Mouse (Mus musculus): ENCODE measurements around the gene Camk1g. TPM values are rescaled to one million over a fixed set of nuclear protein-coding genes. Genes with fewer than 3 reads are reported as not detected.

Camk1g gene
- polyA plus RNA-seq, 1 experiment from 2014 or later: 1.6 TPM

DNA sequence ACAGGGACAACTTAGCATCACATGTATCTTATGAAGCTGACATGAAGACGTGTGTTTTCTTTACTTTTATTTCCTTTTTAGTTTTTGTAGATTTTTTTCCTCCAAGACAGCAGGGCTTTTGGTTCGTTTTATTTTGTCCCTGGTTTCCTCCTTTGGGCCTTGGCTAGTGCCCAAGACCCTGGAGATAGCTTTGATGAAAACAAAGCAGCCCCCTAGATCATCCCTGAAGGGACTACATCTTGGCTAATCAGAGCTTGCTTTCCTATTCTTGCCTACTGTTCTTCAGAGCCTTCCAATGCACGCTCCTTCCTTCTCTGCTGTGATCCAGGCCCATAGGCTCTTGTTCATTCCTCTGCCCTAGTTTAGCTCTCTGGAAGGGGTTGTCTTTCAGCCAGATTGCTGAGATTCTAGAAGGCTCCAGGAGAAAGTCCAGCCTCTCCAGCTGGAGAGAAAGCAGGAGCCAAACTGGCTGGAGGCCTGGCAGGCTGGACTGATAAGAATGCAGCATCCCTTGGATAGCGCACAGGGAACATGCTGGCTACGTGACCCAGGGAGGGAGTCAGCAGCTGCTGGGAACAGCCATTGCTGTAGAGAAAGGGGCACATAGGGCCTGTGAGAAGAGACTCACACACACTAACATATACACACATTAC lies 54.3 kb downstream of the Camk1g start:
- peak; percentile 68 for TF ChIP-seq EP300 (optimal IDR thresholded peaks at IDR 0.05)
- TF ChIP-seq CTCF (IDR thresholded peaks at IDR 0.05; ENCODE audit: low read depth): no peak
- H3K4me3 ChIP-seq (ENCODE audit: low read depth, low read length): no peak overlapping the region
- no peak overlapping the region for H3K4me2 ChIP-seq (replicated peaks; ENCODE audit: low read depth)
- no peak overlapping the region for H3K9ac ChIP-seq (ENCODE audit: low read length)
- no peaks in the 10 kb centered on the region for H3K9me3 ChIP-seq (ENCODE audit: control insufficient read depth, low read length)
- ATAC-seq (ENCODE audit: low FRiP score, low TSS enrichment) (peak; percentile 74), DNase-seq (ENCODE audit: low spot score) (peak; percentile 45)
- peak overlapping the region; percentile 86 for H3K27ac ChIP-seq (replicated peaks)
- no peaks in the 10 kb centered on the region for H3K27me3 ChIP-seq (ENCODE audit: control insufficient read depth, insufficient read depth, low read length)
- peaks cover 8% of the 10 kb centered on the region; the same call in 1 of the 2 replicates for H3K4me1 ChIP-seq (replicated peaks; ENCODE audit: control insufficient read depth, insufficient read depth)
- WGBS: 46% methylated on average over 5 of the region's 5 CpGs
- no peaks in the 10 kb centered on the region for H3K36me3 ChIP-seq (ENCODE audit: control insufficient read depth, insufficient read depth, low read length)

DNA sequence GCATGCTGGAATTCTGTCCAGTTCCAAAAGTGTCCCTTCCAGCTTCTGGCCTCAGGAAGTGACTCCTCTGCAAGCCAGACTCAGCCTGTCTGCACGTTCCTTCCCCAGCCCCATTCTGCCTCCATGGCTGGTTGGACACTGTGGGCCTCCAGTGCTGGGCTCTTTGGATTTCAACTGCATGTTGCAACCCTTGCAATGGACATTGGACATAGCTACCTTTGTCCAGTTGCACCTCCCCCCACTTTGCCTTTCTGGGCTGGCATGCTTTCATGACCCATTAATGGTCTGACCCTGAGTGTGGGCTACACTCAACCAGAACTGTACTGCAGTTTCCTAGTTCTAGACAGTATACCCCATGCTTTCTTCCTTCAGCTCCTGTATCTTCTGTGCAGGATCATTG lies 58.5 kb downstream of the Camk1g start:
- Histone ChIP-seq H3K27ac (replicated peaks) (no peak overlapping the region), H3K4me3 (ENCODE audit: low read depth, low read length) (no peak overlapping the region)
- 80% methylated on average over 1 of the region's 1 CpGs for WGBS

DNA sequence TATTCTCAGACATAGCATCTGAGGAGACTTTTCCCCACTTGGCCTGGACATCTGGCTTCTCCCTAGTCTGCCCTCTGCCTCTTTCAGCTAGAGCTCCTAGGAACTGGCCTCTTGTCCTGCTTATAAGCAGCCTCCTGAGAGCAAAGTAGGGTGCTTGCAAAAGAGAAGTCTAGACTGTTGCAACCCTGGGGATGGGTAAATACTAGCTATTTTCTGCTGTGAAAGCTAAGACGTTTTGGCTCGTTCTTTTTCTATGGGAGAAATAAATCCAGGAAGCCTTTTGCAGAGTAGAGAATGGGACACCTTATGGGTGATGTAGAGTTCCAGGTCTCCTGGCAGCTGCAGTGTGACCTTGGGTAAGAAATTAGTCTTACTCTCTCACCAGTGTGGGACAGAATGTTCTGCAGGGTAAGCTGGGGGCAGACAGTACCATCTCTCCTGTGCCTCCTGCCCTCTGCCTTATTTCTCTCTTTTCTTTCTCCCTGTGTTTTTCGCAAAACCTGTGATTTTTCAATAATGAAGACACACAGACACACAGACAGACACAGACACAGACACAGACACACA lies 59.5 kb downstream of the Camk1g start:
- no peak overlapping the region for H3K9ac ChIP-seq (ENCODE audit: low read length)

More for the DNA sequence above, 58.5 kb downstream of the Camk1g start:
- DNase-seq (ENCODE audit: low spot score) (no peak), ATAC-seq (ENCODE audit: low FRiP score, low TSS enrichment) (no peak)
- Histone ChIP-seq H3K4me2 (replicated peaks; ENCODE audit: low read depth) (no peak overlapping the region), H3K4me1 (replicated peaks; ENCODE audit: control insufficient read depth, insufficient read depth) (peaks cover 5% of the 10 kb centered on the region; the same call in 1 of the 2 replicates), H3K9me3 (ENCODE audit: control insufficient read depth, low read length) (no peaks in the 10 kb centered on the region), H3K9ac (ENCODE audit: low read length) (no peak overlapping the region), H3K27me3 (ENCODE audit: control insufficient read depth, insufficient read depth, low read length) (no peaks in the 10 kb centered on the region), H3K36me3 (ENCODE audit: control insufficient read depth, insufficient read depth, low read length) (no peaks in the 10 kb centered on the region)
- TF ChIP-seq EP300 (optimal IDR thresholded peaks at IDR 0.05) (no peak), CTCF (IDR thresholded peaks at IDR 0.05; ENCODE audit: low read depth) (no peak)

DNA sequence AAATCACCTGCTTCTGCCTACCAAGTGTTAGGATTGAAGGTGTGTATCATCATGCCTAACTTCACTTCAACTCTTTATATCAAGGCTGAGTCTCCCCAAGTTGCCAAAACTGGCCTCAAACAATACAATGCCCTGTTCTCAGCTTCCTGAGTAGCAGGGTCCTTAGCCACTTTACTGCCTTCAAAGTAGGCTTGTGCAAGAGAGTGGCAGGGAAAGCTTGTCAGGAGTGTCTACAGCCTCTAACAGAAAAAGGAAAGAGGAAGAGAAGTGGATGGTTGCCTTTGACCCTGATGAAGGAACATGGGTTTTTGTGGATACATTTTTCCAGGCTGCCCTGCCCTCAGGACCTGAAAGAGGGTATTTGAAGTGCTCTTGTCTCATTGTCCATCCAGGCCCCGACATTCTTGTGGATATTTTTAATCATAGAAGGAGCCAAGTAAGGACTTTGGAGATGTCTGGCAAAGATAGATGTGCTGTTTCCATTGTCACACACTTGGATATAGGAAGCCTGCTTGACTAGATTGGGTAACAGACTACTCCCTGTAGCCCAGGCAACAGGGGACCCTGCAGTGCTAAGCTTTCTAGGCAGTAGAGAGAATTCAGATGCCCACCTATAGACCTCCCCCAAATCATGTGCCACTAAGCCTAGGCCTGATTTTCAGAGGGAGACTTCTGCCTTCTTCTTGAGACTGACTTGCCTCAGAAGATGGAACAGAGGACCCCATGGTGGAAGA lies 60.1 kb downstream of the Camk1g start:
- no peak overlapping the region for H3K4me3 ChIP-seq (ENCODE audit: low read depth, low read length)
- no peaks in the 10 kb centered on the region for H3K36me3 ChIP-seq (ENCODE audit: control insufficient read depth, insufficient read depth, low read length)
- no peak overlapping the region for H3K4me2 ChIP-seq (replicated peaks; ENCODE audit: low read depth)
- no peak overlapping the region for H3K27ac ChIP-seq (replicated peaks)
- no peak for ATAC-seq (ENCODE audit: low FRiP score, low TSS enrichment)
- no peaks in the 10 kb centered on the region for H3K27me3 ChIP-seq (ENCODE audit: control insufficient read depth, insufficient read depth, low read length)
- H3K9me3 ChIP-seq (ENCODE audit: control insufficient read depth, low read length): no peaks in the 10 kb centered on the region
- H3K9ac ChIP-seq (ENCODE audit: low read length): no peak overlapping the region
- WGBS: 48% methylated on average over 1 of the region's 1 CpGs
- no peaks in the 10 kb centered on the region; the same call in 1 of the 2 replicates for H3K4me1 ChIP-seq (replicated peaks; ENCODE audit: control insufficient read depth, insufficient read depth)
- TF ChIP-seq CTCF (IDR thresholded peaks at IDR 0.05; ENCODE audit: low read depth) (no peak), EP300 (optimal IDR thresholded peaks at IDR 0.05) (no peak)
- DNase-seq (ENCODE audit: low spot score): no peak

More for the DNA sequence above, 59.5 kb downstream of the Camk1g start:
- H3K4me2 ChIP-seq (replicated peaks; ENCODE audit: low read depth): no peak overlapping the region
- 85% methylated on average over 3 of the region's 3 CpGs for WGBS
- H3K27me3 ChIP-seq (ENCODE audit: control insufficient read depth, insufficient read depth, low read length): no peaks in the 10 kb centered on the region
- no peaks in the 10 kb centered on the region for H3K36me3 ChIP-seq (ENCODE audit: control insufficient read depth, insufficient read depth, low read length)
- ATAC-seq (ENCODE audit: low FRiP score, low TSS enrichment) (no peak), DNase-seq (ENCODE audit: low spot score) (no peak)
- H3K27ac ChIP-seq (replicated peaks): no peak overlapping the region
- H3K4me3 ChIP-seq (ENCODE audit: low read depth, low read length): no peak overlapping the region
- H3K9me3 ChIP-seq (ENCODE audit: control insufficient read depth, low read length): no peaks in the 10 kb centered on the region
- no peak for TF ChIP-seq EP300 (optimal IDR thresholded peaks at IDR 0.05)
- peaks cover 3% of the 10 kb centered on the region; the same call in 1 of the 2 replicates for H3K4me1 ChIP-seq (replicated peaks; ENCODE audit: control insufficient read depth, insufficient read depth)

DNA sequence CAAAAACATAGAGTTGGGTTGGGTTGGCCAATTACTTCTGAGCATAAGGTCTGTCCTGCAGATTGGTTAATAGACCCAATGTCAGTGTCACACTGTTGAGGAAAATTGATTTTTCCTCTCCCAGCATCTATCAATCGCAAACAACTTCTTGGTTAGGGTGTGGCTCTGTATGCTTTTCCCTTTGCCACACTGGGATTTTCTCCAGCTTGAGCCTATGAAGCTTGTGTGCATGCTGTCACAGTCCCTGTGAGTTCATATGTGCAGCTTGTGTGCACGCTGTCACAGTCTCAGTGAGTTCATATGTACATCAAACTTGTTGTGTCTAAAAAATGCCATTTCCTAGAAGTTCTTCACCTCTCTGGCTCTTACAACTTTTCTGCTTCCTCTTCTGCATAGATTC lies 63.3 kb downstream of the Camk1g start:
- Histone ChIP-seq H3K27me3 (ENCODE audit: control insufficient read depth, insufficient read depth, low read length) (no peaks in the 10 kb centered on the region), H3K4me3 (ENCODE audit: low read depth, low read length) (no peak overlapping the region), H3K9ac (ENCODE audit: low read length) (no peak overlapping the region), H3K4me1 (replicated peaks; ENCODE audit: control insufficient read depth, insufficient read depth) (no peaks in the 10 kb centered on the region), H3K27ac (replicated peaks) (no peak overlapping the region), H3K9me3 (ENCODE audit: control insufficient read depth, low read length) (no peaks in the 10 kb centered on the region), H3K4me2 (replicated peaks; ENCODE audit: low read depth) (no peak overlapping the region), H3K36me3 (ENCODE audit: control insufficient read depth, insufficient read depth, low read length) (no peaks in the 10 kb centered on the region)
- DNase-seq (ENCODE audit: low spot score) (no peak), ATAC-seq (ENCODE audit: low FRiP score, low TSS enrichment) (peak; percentile 50; the same call in 1 of the 2 replicates)
- no peak for TF ChIP-seq EP300 (optimal IDR thresholded peaks at IDR 0.05)
- 66% methylated on average over 2 of the region's 2 CpGs for WGBS

DNA sequence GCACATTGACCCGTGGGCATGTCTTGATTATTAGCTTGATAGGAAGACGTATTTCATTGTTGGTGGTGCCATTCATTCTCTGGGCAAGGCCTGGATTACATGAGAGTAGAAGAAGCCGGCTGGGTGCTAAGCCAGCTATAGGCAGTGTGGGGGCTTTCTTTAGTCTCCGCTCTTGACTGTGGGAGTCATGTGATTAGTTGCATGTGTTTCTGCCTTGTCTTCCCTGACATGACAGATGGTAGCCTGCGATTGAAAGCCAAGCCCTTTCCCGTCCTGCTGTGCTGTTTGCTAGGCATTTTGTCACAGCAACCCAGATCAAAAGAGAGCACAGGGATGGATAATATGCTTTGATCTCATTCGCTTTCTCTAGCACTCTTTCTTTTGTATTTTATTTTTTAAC lies 64.7 kb downstream of the Camk1g start:
- Histone ChIP-seq H3K36me3 (ENCODE audit: control insufficient read depth, insufficient read depth, low read length) (no peaks in the 10 kb centered on the region), H3K9ac (ENCODE audit: low read length) (no peak overlapping the region), H3K4me3 (ENCODE audit: low read depth, low read length) (no peak overlapping the region), H3K9me3 (ENCODE audit: control insufficient read depth, low read length) (no peaks in the 10 kb centered on the region), H3K4me1 (replicated peaks; ENCODE audit: control insufficient read depth, insufficient read depth) (no peaks in the 10 kb centered on the region), H3K27me3 (ENCODE audit: control insufficient read depth, insufficient read depth, low read length) (no peaks in the 10 kb centered on the region), H3K4me2 (replicated peaks; ENCODE audit: low read depth) (no peak overlapping the region), H3K27ac (replicated peaks) (no peak overlapping the region)
- WGBS: 32% methylated on average over 7 of the region's 7 CpGs
- DNase-seq (ENCODE audit: low spot score): no peak
- TF ChIP-seq CTCF (IDR thresholded peaks at IDR 0.05; ENCODE audit: low read depth) (no peak), EP300 (optimal IDR thresholded peaks at IDR 0.05) (no peak)
- ATAC-seq (ENCODE audit: low FRiP score, low TSS enrichment): no peak

All from stomach, postnatal 0 days (tissue).